Mouse (Mus musculus): Measurements from ENCODE around the gene Prss34. TPM values are rescaled to one million over a fixed set of nuclear protein-coding genes. Genes with fewer than 3 reads are reported as not detected.
A peak's percentile ranks its signal among the peaks of the same experiment; 100 is the strongest.

Prss34 gene
- polyA plus RNA-seq (2015; fragmentation: Nextera tagmentation; extraction: Ambion mirVana), result 0.09 and 0.18 TPM in 2 replicates

GRCm38 (mm10) chr17:25298094-25298493 lies at the start of gene Prss34:
Prss34 (plus strand) TSS chr17:25298394.
- 78% methylated on average over 5 of the region's 5 CpGs for WGBS
- Histone ChIP-seq H3K9ac (ENCODE audit: low read depth, low read length) (no peak within 1 kb of the TSS), H3K4me2 (ENCODE audit: low read length) (no peak within 1 kb of the TSS), H3K27ac (no peak within 1 kb of the TSS), H3K36me3 (ENCODE audit: insufficient read depth, low read length) (no peaks in the 10 kb centered on the region), H3K4me3 (replicated peaks; ENCODE audit: low read depth, low read length) (no peak within 1 kb of the TSS), H3K27me3 (ENCODE audit: insufficient read depth, low read length) (no peaks in the 10 kb centered on the region), H3K9me3 (replicated peaks; ENCODE audit: low read length) (no peaks in the 10 kb centered on the region), H3K4me1 (replicated peaks; ENCODE audit: insufficient read depth, low read length) (no peaks in the 10 kb centered on the region)
- DNase-seq (ENCODE audit: low spot score), result no peak
- ATAC-seq (replicated peaks; ENCODE audit: low FRiP score, low read depth), result no peak
- TF ChIP-seq CTCF (IDR thresholded peaks at IDR 0.05; ENCODE audit: low read depth), result no peak

DNA sequence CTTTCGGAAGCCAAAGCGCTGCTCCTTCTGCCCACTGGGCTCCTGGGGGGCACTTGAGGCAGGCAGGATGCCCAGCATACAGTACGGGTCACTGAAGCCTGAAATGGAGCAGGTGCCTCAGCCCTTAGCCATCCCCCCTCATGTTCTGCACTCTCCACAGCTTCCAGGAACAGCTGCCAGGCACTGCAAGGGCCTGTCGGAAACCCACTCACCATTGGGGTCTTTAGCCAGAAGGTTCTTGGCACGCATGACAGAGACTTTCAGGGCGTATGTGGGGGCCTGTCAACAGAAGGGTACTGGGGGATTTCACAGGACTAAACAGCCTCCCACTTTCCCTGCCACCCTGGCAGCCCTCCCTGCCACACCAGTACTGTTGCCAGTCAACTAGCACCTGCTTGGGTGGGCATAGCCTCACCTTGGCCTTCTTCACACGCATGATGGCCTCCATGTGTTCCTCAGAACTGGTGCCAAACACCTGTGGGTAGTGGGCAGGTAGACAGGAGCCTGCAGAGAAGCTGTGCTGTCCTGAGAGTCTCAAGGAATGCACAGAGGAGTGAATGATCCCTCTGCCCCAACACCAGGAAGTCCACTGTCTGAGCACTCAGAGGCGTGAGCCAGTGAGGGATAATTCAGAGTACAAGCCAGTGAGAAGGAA lies 47.9 kb upstream of the Prss34 start:
- DNase-seq (ENCODE audit: low spot score) (no peak), ATAC-seq (replicated peaks; ENCODE audit: low FRiP score, low read depth) (no peak)
- Histone ChIP-seq H3K36me3 (ENCODE audit: insufficient read depth, low read length) (no peaks in the 10 kb centered on the region), H3K4me3 (replicated peaks; ENCODE audit: low read depth, low read length) (no peak overlapping the region), H3K9ac (ENCODE audit: low read depth, low read length) (no peak overlapping the region), H3K4me2 (ENCODE audit: low read length) (no peak overlapping the region), H3K27me3 (ENCODE audit: insufficient read depth, low read length) (peaks cover 8% of the 10 kb centered on the region; the same call in 1 of the 2 replicates), H3K27ac (no peak overlapping the region), H3K4me1 (replicated peaks; ENCODE audit: insufficient read depth, low read length) (no peaks in the 10 kb centered on the region), H3K9me3 (replicated peaks; ENCODE audit: low read length) (no peaks in the 10 kb centered on the region)
- 64% methylated on average over 8 of the region's 8 CpGs for WGBS
- no peak for TF ChIP-seq CTCF (IDR thresholded peaks at IDR 0.05; ENCODE audit: low read depth)

GRCm38 (mm10) chr17:25252643-25253042 lies 45.6 kb upstream of the Prss34 start:
- Histone ChIP-seq H3K4me1 (replicated peaks; ENCODE audit: insufficient read depth, low read length) (peaks cover 10% of the 10 kb centered on the region; the same call in 1 of the 2 replicates), H3K9ac (ENCODE audit: low read depth, low read length) (no peak overlapping the region), H3K9me3 (replicated peaks; ENCODE audit: low read length) (no peaks in the 10 kb centered on the region), H3K4me2 (ENCODE audit: low read length) (no peak overlapping the region), H3K4me3 (replicated peaks; ENCODE audit: low read depth, low read length) (no peak overlapping the region), H3K27ac (no peak overlapping the region), H3K36me3 (ENCODE audit: insufficient read depth, low read length) (no peaks in the 10 kb centered on the region), H3K27me3 (ENCODE audit: insufficient read depth, low read length) (peaks cover 8% of the 10 kb centered on the region; the same call in 1 of the 2 replicates)
- DNase-seq (ENCODE audit: low spot score), result no peak
- TF ChIP-seq CTCF (IDR thresholded peaks at IDR 0.05; ENCODE audit: low read depth), result no peak
- no peak for ATAC-seq (replicated peaks; ENCODE audit: low FRiP score, low read depth)
- WGBS, result 48% methylated on average over 3 of the region's 3 CpGs

DNA sequence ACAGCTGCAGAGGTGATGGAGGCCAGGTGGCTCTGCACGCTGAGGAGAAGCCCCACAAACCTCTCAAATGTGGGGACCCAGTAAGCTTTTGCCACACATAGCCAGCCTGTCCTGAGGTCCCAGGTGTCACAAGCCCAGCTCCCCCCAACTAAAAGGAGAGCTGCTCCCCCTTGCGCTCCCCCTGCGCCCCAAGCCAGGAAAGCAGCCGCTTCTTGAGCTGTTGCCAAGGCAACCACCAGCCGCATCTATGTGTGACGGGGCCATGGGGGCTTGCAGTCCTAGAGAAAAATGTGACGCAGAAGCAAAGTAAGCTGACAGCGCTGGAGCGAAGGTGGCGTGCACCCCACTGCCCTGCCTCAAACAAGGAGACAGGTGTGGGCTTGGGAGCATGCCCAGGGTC lies 44.4 kb upstream of the Prss34 start:
- Histone ChIP-seq H3K4me2 (ENCODE audit: low read length) (no peak overlapping the region), H3K27ac (no peak overlapping the region), H3K27me3 (ENCODE audit: insufficient read depth, low read length) (peaks cover 8% of the 10 kb centered on the region; the same call in 1 of the 2 replicates), H3K4me3 (replicated peaks; ENCODE audit: low read depth, low read length) (no peak overlapping the region), H3K9me3 (replicated peaks; ENCODE audit: low read length) (no peaks in the 10 kb centered on the region), H3K9ac (ENCODE audit: low read depth, low read length) (no peak overlapping the region), H3K4me1 (replicated peaks; ENCODE audit: insufficient read depth, low read length) (peaks cover 10% of the 10 kb centered on the region; the same call in 1 of the 2 replicates), H3K36me3 (ENCODE audit: insufficient read depth, low read length) (no peaks in the 10 kb centered on the region)
- TF ChIP-seq CTCF (IDR thresholded peaks at IDR 0.05; ENCODE audit: low read depth), result no peak
- WGBS, result 29% methylated on average over 10 of the region's 10 CpGs
- ATAC-seq (replicated peaks; ENCODE audit: low FRiP score, low read depth) (no peak), DNase-seq (ENCODE audit: low spot score) (no peak)

DNA sequence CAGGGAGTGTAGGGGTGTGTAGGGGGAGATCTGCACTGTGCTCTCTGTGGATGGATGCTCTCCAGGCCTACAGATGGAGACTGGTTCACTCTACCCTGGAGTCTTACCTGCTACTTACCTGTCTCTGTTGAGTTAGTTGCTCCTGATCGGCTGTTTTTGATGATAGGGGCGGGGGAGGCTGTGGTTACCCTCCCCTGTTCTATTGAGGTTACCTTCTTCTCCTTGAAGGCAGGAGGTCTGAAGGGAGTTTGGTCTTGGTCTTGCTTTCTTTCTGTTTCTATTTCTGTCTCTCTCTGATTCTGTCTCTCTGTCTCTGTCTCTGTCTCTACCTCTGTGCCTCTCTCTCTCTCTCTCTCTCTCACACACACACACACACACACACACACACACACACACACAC lies 43.1 kb upstream of the Prss34 start:
- Histone ChIP-seq H3K27ac (no peak overlapping the region), H3K36me3 (ENCODE audit: insufficient read depth, low read length) (peaks cover 11% of the 10 kb centered on the region), H3K27me3 (ENCODE audit: insufficient read depth, low read length) (peaks cover 8% of the 10 kb centered on the region; the same call in 1 of the 2 replicates), H3K9me3 (replicated peaks; ENCODE audit: low read length) (no peaks in the 10 kb centered on the region), H3K4me2 (ENCODE audit: low read length) (no peak overlapping the region), H3K9ac (ENCODE audit: low read depth, low read length) (no peak overlapping the region), H3K4me1 (replicated peaks; ENCODE audit: insufficient read depth, low read length) (peaks cover 10% of the 10 kb centered on the region; the same call in 1 of the 2 replicates), H3K4me3 (replicated peaks; ENCODE audit: low read depth, low read length) (no peak overlapping the region)
- DNase-seq (ENCODE audit: low spot score), result no peak
- no peak for TF ChIP-seq CTCF (IDR thresholded peaks at IDR 0.05; ENCODE audit: low read depth)
- ATAC-seq (replicated peaks; ENCODE audit: low FRiP score, low read depth), result no peak
- WGBS, result 69% methylated on average over 2 of the region's 2 CpGs

DNA sequence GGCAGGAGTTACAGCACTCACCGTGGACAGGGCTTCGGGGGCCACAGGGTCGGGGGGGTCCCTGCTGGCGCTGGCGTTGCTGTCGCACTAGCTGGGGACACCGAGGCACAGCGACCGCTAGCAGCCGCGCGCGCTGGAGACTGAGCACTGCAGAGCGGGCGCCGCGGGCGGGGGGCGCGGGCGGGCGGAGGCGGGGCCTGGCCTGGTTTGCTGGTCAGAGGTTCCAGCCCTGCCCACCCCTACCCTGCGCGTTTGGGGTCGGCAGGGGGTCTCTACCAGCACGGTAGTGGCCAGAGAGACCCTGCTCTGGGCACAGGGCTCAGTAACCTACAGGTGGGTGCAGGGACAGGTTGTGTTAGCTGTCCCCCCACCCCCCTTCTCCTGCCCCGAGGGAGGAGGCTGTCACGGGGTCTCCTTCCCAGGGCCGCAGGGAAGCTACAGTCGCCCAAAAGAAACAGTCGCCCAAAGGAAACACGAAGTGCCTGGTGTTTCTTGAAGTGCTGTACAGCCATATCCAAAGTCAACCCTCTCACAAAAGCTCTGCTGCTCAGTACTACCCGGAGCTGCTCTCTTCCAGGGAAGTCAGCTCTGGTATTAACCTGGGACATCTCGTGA lies 41.9 kb upstream of the Prss34 start, which contains the start of gene Baiap3:
TSS of gene Baiap3 (minus strand) at position 225 of the 615 bp plus-strand sequence.
- DNase-seq (ENCODE audit: low spot score) (no peak), ATAC-seq (replicated peaks; ENCODE audit: low FRiP score, low read depth) (peak; percentile 33; the same call in 1 of the 2 replicates)
- 4% methylated on average over 33 of the region's 35 CpGs for WGBS
- Histone ChIP-seq H3K9me3 (replicated peaks; ENCODE audit: low read length) (no peaks in the 10 kb centered on the region), H3K27me3 (ENCODE audit: insufficient read depth, low read length) (peaks cover 8% of the 10 kb centered on the region; the same call in 1 of the 2 replicates), H3K4me2 (ENCODE audit: low read length) (peak within 1 kb of the TSS; percentile 65), H3K27ac (no peak within 1 kb of the TSS), H3K4me1 (replicated peaks; ENCODE audit: insufficient read depth, low read length) (peaks cover 10% of the 10 kb centered on the region; the same call in 1 of the 2 replicates), H3K36me3 (ENCODE audit: insufficient read depth, low read length) (peaks cover 13% of the 10 kb centered on the region), H3K4me3 (replicated peaks; ENCODE audit: low read depth, low read length) (peak within 1 kb of the TSS; percentile 27), H3K9ac (ENCODE audit: low read depth, low read length) (peak within 1 kb of the TSS; percentile 40)
- TF ChIP-seq CTCF (IDR thresholded peaks at IDR 0.05; ENCODE audit: low read depth), result no peak

All from kidney, postnatal 0 days (tissue).